Mouse (Mus musculus) lung, embryonic 15.5 days (tissue): Measurements from ENCODE around the gene Svop. TPM values are rescaled to one million over a fixed set of nuclear protein-coding genes. Genes with fewer than 3 reads are reported as not detected.

ENCODE experiments used
- polyA plus RNA-seq: library from polyadenylated mRNA; unstranded; fragments of >200 nt; fragmentation: Nextera tagmentation; extraction: Ambion mirVana; gene quantifications from 2 replicates; pipeline ENCODE4 v1.2.1, GENCODE M21; 2015

Gene Svop
- polyA plus RNA-seq, 1 experiment from 2014 or later, result 0.44 TPM

Other genes with a start within 250 kb of the Svop start
- gene Coro1c, start 182.8 kb downstream of the Svop start, polyA plus RNA-seq, result 143 and 144 TPM in 2 replicates
- gene Ssh1, start 97.7 kb downstream of the Svop start, polyA plus RNA-seq, result 15.7 and 16.6 TPM in 2 replicates
- gene Dao, start 87.9 kb downstream of the Svop start, polyA plus RNA-seq, result not detected in 2 replicates
- gene Usp30, start 26.1 kb downstream of the Svop start, polyA plus RNA-seq, result 11.4 and 13.2 TPM in 2 replicates
- gene Alkbh2, start 36.6 kb upstream of the Svop start, polyA plus RNA-seq, result 9.5 and 10.3 TPM in 2 replicates
- 50.9 and 51.8 TPM in 2 replicates for gene Ung, start 38.8 kb upstream of the Svop start, polyA plus RNA-seq
- 1.7 and 2.4 TPM in 2 replicates for gene Acacb, start 55.0 kb upstream of the Svop start, polyA plus RNA-seq
- 1.4 and 1.7 TPM in 2 replicates for gene Foxn4, start 182.2 kb upstream of the Svop start, polyA plus RNA-seq
- 3.5 and 4.6 TPM in 2 replicates for gene Myo1h, start 197.6 kb upstream of the Svop start, polyA plus RNA-seq